Mouse (Mus musculus) regulatory T cell (primary cell): ENCODE results near the gene Vmn1r56.
"Not testable (repeated sequence)": the region's sequence is repeated elsewhere in the genome, so short reads cannot be mapped to it uniquely, and the experiment has no call there.

ENCODE experiments used
- in situ Hi-C: fragments of 300-600 bp; cut with MboI, MseI; formaldehyde crosslinking; loops from one replicate; pipeline ENCODE4 v1.15.1; 2025; ENCODE audit warnings: high pct_unique_total_duplicates

Vmn1r56 gene

GRCm38 (mm10) chr7:5196647-5197046, at the start of gene Vmn1r56:
TSS of gene Vmn1r56 (minus strand) at chr7:5196747.
- in situ Hi-C loops = not testable (repeated sequence)

GRCm38 (mm10) chr7:5218193-5218592, 21.6 kb upstream of the Vmn1r56 start, which contains the start of gene Vmn1r57:
TSS of gene Vmn1r57 (plus strand) at chr7:5218493.
- in situ Hi-C loops = not testable (repeated sequence)

GRCm38 (mm10) chr7:5149570-5149969, 47.0 kb downstream of the Vmn1r56 start, which contains the start of gene Vmn1r55:
TSS of gene Vmn1r55 (minus strand) at chr7:5149670.
- in situ Hi-C loops = not testable (repeated sequence)
